Mouse (Mus musculus) stomach, embryonic 14.5 days (tissue): Measurements from ENCODE around the gene Arhgef15. TPM values are rescaled to one million over a fixed set of nuclear protein-coding genes. Genes with fewer than 3 reads are reported as not detected.
A peak's percentile ranks its signal among the peaks of the same experiment; 100 is the strongest.
"Not testable (repeated sequence)": the region's sequence is repeated elsewhere in the genome, so short reads cannot be mapped to it uniquely, and the experiment has no call there.

Source experiments
- ATAC-seq: fragments of 200-750 bp; cut with Nextera tagmentation; 2 replicates; pipeline ENCODE4 v1.8.0; 2017; ENCODE audit warnings: low read depth, moderate TSS enrichment; ENCODE audit not compliant: insufficient number of reproducible peaks, insufficient read depth, low FRiP score
- H3K27ac ChIP-seq: fragments of 300-500 bp; sonication (generic); 2 replicates; pipeline ENCODE4 v1.5.1; 2014; ENCODE audit warnings: mild to moderate bottlenecking, low read length, moderate library complexity, mixed read lengths
- H3K27me3 ChIP-seq: fragments of 300-500 bp; sonication (generic); 2 replicates; pipeline ENCODE4 v1.6.1; 2014; ENCODE audit warnings: low read length, control low read depth, mixed read lengths; ENCODE audit not compliant: control insufficient read depth, insufficient read depth
- H3K36me3 ChIP-seq: fragments of 300-500 bp; sonication (generic); 2 replicates; pipeline ENCODE4 v1.6.1; 2014; ENCODE audit warnings: mild to moderate bottlenecking, control low read depth, low read length, moderate library complexity, mixed read lengths; ENCODE audit not compliant: control insufficient read depth, insufficient read depth
- H3K4me1 ChIP-seq: fragments of 300-500 bp; sonication (generic); 2 replicates; pipeline ENCODE4 v1.6.1; 2014; ENCODE audit warnings: low read length, control low read depth, mixed read lengths; ENCODE audit not compliant: control insufficient read depth, insufficient read depth
- H3K4me2 ChIP-seq: fragments of 300-500 bp; sonication (generic); replicated peaks from 2 replicates; pipeline ENCODE4 v1.6.1; 2014; ENCODE audit warnings: low read depth, low read length, control low read depth
- H3K4me3 ChIP-seq: fragments of 300-500 bp; sonication (generic); 2 replicates; pipeline ENCODE4 v1.5.1; 2014; ENCODE audit warnings: low read depth, low read length, control low read depth
- H3K9ac ChIP-seq: fragments of 300-500 bp; sonication (generic); replicated peaks from 2 replicates; pipeline ENCODE4 v1.6.1; 2014; ENCODE audit warnings: low read depth, mild to moderate bottlenecking, control low read depth, low read length, moderate library complexity, mixed read lengths
- H3K9me3 ChIP-seq: fragments of 300-500 bp; sonication (generic); 2 replicates; pipeline ENCODE4 v1.6.1; 2016; ENCODE audit warnings: low read depth, low read length, control low read depth; ENCODE audit not compliant: control insufficient read depth
- WGBS: fragments of 180-500 bp; shearing (Covaris S2); extraction: QIAGEN DNeasy Blood & Tissue Kit; methylation state at CpG from one replicate; pipeline ENCODE4 v1.1.7; 2014; 5-methylcytosine and 5-hydroxymethylcytosine counted together
- polyA plus RNA-seq: library from polyadenylated mRNA; unstranded; fragments of >200 nt; fragmentation: Nextera tagmentation; extraction: Ambion mirVana; gene quantifications from 2 replicates; pipeline ENCODE4 v1.2.1, GENCODE M21; 2014

Gene Arhgef15
- polyA plus RNA-seq, 1 experiment from 2014 or later, result 10.9 TPM

- 69% methylated on average over 4 of the region's 4 CpGs for WGBS
Observed at GRCm38 (mm10) chr11:68970232-68970631, 13.0 kb upstream of the Arhgef15 start.

GRCm38 (mm10) chr11:68968752-68969151, 11.5 kb upstream of the Arhgef15 start:
- H3K36me3 ChIP-seq, result no peaks in the 10 kb centered on the region
- WGBS, result 84% methylated on average over 11 of the region's 11 CpGs
- ATAC-seq, result no peak
- no peak overlapping the region for H3K27ac ChIP-seq
- no peak overlapping the region for H3K4me2 ChIP-seq
- peak overlapping the region; percentile 43; the same call in 1 of the 2 replicates for H3K4me3 ChIP-seq
- no peak overlapping the region for H3K9ac ChIP-seq
- H3K4me1 ChIP-seq, result peaks cover 11% of the 10 kb centered on the region; the same call in 1 of the 2 replicates
- H3K9me3 ChIP-seq, result no peaks in the 10 kb centered on the region
- H3K27me3 ChIP-seq, result no peaks in the 10 kb centered on the region

More at GRCm38 (mm10) chr11:68970232-68970631, 13.0 kb upstream of the Arhgef15 start:
- ATAC-seq, result no peak
- no peak overlapping the region for H3K4me3 ChIP-seq
- no peaks in the 10 kb centered on the region for H3K27me3 ChIP-seq
- H3K9me3 ChIP-seq, result no peaks in the 10 kb centered on the region
- H3K4me2 ChIP-seq, result no peak overlapping the region
- H3K36me3 ChIP-seq, result no peaks in the 10 kb centered on the region
- no peak overlapping the region for H3K9ac ChIP-seq
- no peak overlapping the region for H3K27ac ChIP-seq
- peaks cover 11% of the 10 kb centered on the region; the same call in 1 of the 2 replicates for H3K4me1 ChIP-seq

- H3K9me3 ChIP-seq, result no peaks in the 10 kb centered on the region
- under 1% methylated on average over 50 of the region's 50 CpGs for WGBS
- no peaks in the 10 kb centered on the region for H3K27me3 ChIP-seq
- peak within 1 kb of the TSS; percentile 82 for H3K4me2 ChIP-seq
- H3K9ac ChIP-seq, result peak within 1 kb of the TSS; percentile 30; the same call in 1 of the 2 replicates
- peak; percentile 93 for ATAC-seq
- no peak within 1 kb of the TSS for H3K27ac ChIP-seq
- peak within 1 kb of the TSS; percentile 43 for H3K4me3 ChIP-seq
- H3K4me1 ChIP-seq, result peaks cover 6% of the 10 kb centered on the region; the same call in 1 of the 2 replicates
- no peaks in the 10 kb centered on the region for H3K36me3 ChIP-seq
Observed at GRCm38 (mm10) chr11:68967337-68968282, 10.3 kb upstream of the Arhgef15 start, which contains the start of gene Slc25a35. Gene Slc25a35, plus strand, starts transcription at chr11:68968131.

GRCm38 (mm10) chr11:68966554-68966953, 9.3 kb upstream of the Arhgef15 start:
- H3K4me3 ChIP-seq, result no peak overlapping the region
- 36% methylated on average over 1 of the region's 1 CpGs for WGBS

GRCm38 (mm10) chr11:68965845-68966244, 8.6 kb upstream of the Arhgef15 start:
- 26% methylated on average over 3 of the region's 3 CpGs for WGBS
- Histone ChIP-seq H3K4me1 (peaks cover 6% of the 10 kb centered on the region; the same call in 1 of the 2 replicates), H3K27me3 (no peaks in the 10 kb centered on the region)

More at GRCm38 (mm10) chr11:68966554-68966953, 9.3 kb upstream of the Arhgef15 start:
- H3K9ac ChIP-seq, result no peak overlapping the region
- H3K4me2 ChIP-seq, result no peak overlapping the region
- H3K4me1 ChIP-seq, result peaks cover 6% of the 10 kb centered on the region; the same call in 1 of the 2 replicates
- no peak overlapping the region for H3K27ac ChIP-seq
- ATAC-seq, result no peak
- H3K36me3 ChIP-seq, result no peaks in the 10 kb centered on the region
- H3K27me3 ChIP-seq, result no peaks in the 10 kb centered on the region
- no peaks in the 10 kb centered on the region for H3K9me3 ChIP-seq

GRCm38 (mm10) chr11:68965050-68965449, 7.8 kb upstream of the Arhgef15 start:
- H3K36me3 ChIP-seq, result no peaks in the 10 kb centered on the region
- H3K4me2 ChIP-seq, result no peak overlapping the region
- no peak overlapping the region for H3K27ac ChIP-seq
- no peak overlapping the region for H3K9ac ChIP-seq
- no peak overlapping the region for H3K4me3 ChIP-seq
- no peak for ATAC-seq
- H3K9me3 ChIP-seq, result no peaks in the 10 kb centered on the region
- H3K27me3 ChIP-seq, result no peaks in the 10 kb centered on the region
- H3K4me1 ChIP-seq, result peaks cover 6% of the 10 kb centered on the region; the same call in 1 of the 2 replicates

More at GRCm38 (mm10) chr11:68965845-68966244, 8.6 kb upstream of the Arhgef15 start:
- Histone ChIP-seq H3K9me3 (no peaks in the 10 kb centered on the region), H3K9ac (no peak overlapping the region), H3K27ac (no peak overlapping the region), H3K4me3 (no peak overlapping the region), H3K36me3 (no peaks in the 10 kb centered on the region), H3K4me2 (no peak overlapping the region)
- no peak for ATAC-seq

- WGBS, result 83% methylated on average over 2 of the region's 2 CpGs
- no peak for ATAC-seq
Observed at GRCm38 (mm10) chr11:68963405-68963804, 6.1 kb upstream of the Arhgef15 start.

GRCm38 (mm10) chr11:68962159-68962558, 4.9 kb upstream of the Arhgef15 start:
- not testable (repeated sequence) for H3K9me3 ChIP-seq, H3K36me3 ChIP-seq, H3K4me1 ChIP-seq, H3K27me3 ChIP-seq, H3K4me2 ChIP-seq, H3K9ac ChIP-seq, H3K4me3 ChIP-seq, H3K27ac ChIP-seq, ATAC-seq
- WGBS, result 15% methylated on average over 11 of the region's 11 CpGs

More at GRCm38 (mm10) chr11:68963405-68963804, 6.1 kb upstream of the Arhgef15 start:
- Histone ChIP-seq H3K36me3 (no peaks in the 10 kb centered on the region), H3K4me1 (peaks cover 3% of the 10 kb centered on the region; the same call in 1 of the 2 replicates), H3K27me3 (no peaks in the 10 kb centered on the region), H3K27ac (no peak overlapping the region), H3K4me2 (no peak overlapping the region), H3K4me3 (no peak overlapping the region), H3K9ac (no peak overlapping the region), H3K9me3 (no peaks in the 10 kb centered on the region)
